Mouse (Mus musculus) liver, adult 2 months (tissue): ENCODE results near the gene Tesk2.

Experiments used
- CTCF ChIP-seq: fragments of 200-500 bp; IDR thresholded peaks from 2 replicates; pipeline ENCODE4 v1.5.1; 2011; ENCODE audit warnings: low read depth, low read length, control low read depth
- POLR2A ChIP-seq: fragments of 200-500 bp; IDR thresholded peaks from 2 replicates; pipeline ENCODE4 v1.6.1; 2011; ENCODE audit warnings: low read length, control low read depth; ENCODE audit not compliant: insufficient read depth; ENCODE audit errors: extremely low read depth

GRCm38 (mm10) chr4:116727401-116727800, 6.7 kb downstream of the Tesk2 start:
- no peak for TF ChIP-seq CTCF
- TF ChIP-seq POLR2A: no peak
